Mouse (Mus musculus): ENCODE results near the gene Ranbp10. TPM values are rescaled to one million over a fixed set of nuclear protein-coding genes. Genes with fewer than 3 reads are reported as not detected.

Gene Ranbp10
- polyA plus RNA-seq, 1 experiment from 2014 or later, result 13.1 TPM

GRCm38 (mm10) chr8:105811543-105811942 is 15.6 kb downstream of the Ranbp10 start:
- ATAC-seq, result no peak
- Histone ChIP-seq H3K36me3 (ENCODE audit: control insufficient read depth, insufficient read depth) (no peaks in the 10 kb centered on the region; the same call in 1 of the 2 replicates), H3K9me3 (ENCODE audit: control insufficient read depth, low read length) (no peaks in the 10 kb centered on the region), H3K27me3 (replicated peaks; ENCODE audit: control insufficient read depth, insufficient read depth, low read length) (no peaks in the 10 kb centered on the region), H3K4me2 (ENCODE audit: low read length) (no peak overlapping the region), H3K4me1 (replicated peaks; ENCODE audit: control insufficient read depth, insufficient read depth, low read length) (no peaks in the 10 kb centered on the region), H3K9ac (replicated peaks; ENCODE audit: low read depth, low read length) (no peak overlapping the region), H3K27ac (ENCODE audit: low read length) (no peak overlapping the region), H3K4me3 (replicated peaks; ENCODE audit: low read length) (no peak overlapping the region)
- 85% methylated on average over 3 of the region's 3 CpGs for WGBS

- ATAC-seq, result no peak
- Histone ChIP-seq H3K4me1 (replicated peaks; ENCODE audit: control insufficient read depth, insufficient read depth, low read length) (no peaks in the 10 kb centered on the region), H3K27ac (ENCODE audit: low read length) (no peak overlapping the region), H3K4me2 (ENCODE audit: low read length) (no peak overlapping the region), H3K27me3 (replicated peaks; ENCODE audit: control insufficient read depth, insufficient read depth, low read length) (no peaks in the 10 kb centered on the region), H3K9ac (replicated peaks; ENCODE audit: low read depth, low read length) (no peak overlapping the region), H3K36me3 (ENCODE audit: control insufficient read depth, insufficient read depth) (no peaks in the 10 kb centered on the region; the same call in 1 of the 2 replicates), H3K4me3 (replicated peaks; ENCODE audit: low read length) (no peak overlapping the region), H3K9me3 (ENCODE audit: control insufficient read depth, low read length) (no peaks in the 10 kb centered on the region)
- WGBS, result 89% methylated on average over 10 of the region's 10 CpGs
Measured at GRCm38 (mm10) chr8:105811061-105811460, 16.1 kb downstream of the Ranbp10 start.

- Histone ChIP-seq H3K27me3 (replicated peaks; ENCODE audit: control insufficient read depth, insufficient read depth, low read length) (no peaks in the 10 kb centered on the region), H3K4me3 (replicated peaks; ENCODE audit: low read length) (no peak overlapping the region), H3K9me3 (ENCODE audit: control insufficient read depth, low read length) (no peaks in the 10 kb centered on the region), H3K9ac (replicated peaks; ENCODE audit: low read depth, low read length) (no peak overlapping the region), H3K36me3 (ENCODE audit: control insufficient read depth, insufficient read depth) (no peaks in the 10 kb centered on the region; the same call in 1 of the 2 replicates), H3K4me1 (replicated peaks; ENCODE audit: control insufficient read depth, insufficient read depth, low read length) (no peaks in the 10 kb centered on the region), H3K27ac (ENCODE audit: low read length) (no peak overlapping the region), H3K4me2 (ENCODE audit: low read length) (no peak overlapping the region)
- WGBS, result 93% methylated on average over 6 of the region's 6 CpGs
- ATAC-seq, result no peak
Measured at GRCm38 (mm10) chr8:105810245-105810786, 16.8 kb downstream of the Ranbp10 start.

GRCm38 (mm10) chr8:105808480-105808879 is 18.7 kb downstream of the Ranbp10 start:
- ATAC-seq, result no peak
- Histone ChIP-seq H3K36me3 (ENCODE audit: control insufficient read depth, insufficient read depth) (peaks cover 4% of the 10 kb centered on the region), H3K9me3 (ENCODE audit: control insufficient read depth, low read length) (no peaks in the 10 kb centered on the region), H3K9ac (replicated peaks; ENCODE audit: low read depth, low read length) (no peak overlapping the region), H3K4me1 (replicated peaks; ENCODE audit: control insufficient read depth, insufficient read depth, low read length) (no peaks in the 10 kb centered on the region), H3K27me3 (replicated peaks; ENCODE audit: control insufficient read depth, insufficient read depth, low read length) (no peaks in the 10 kb centered on the region), H3K4me3 (replicated peaks; ENCODE audit: low read length) (no peak overlapping the region), H3K4me2 (ENCODE audit: low read length) (no peak overlapping the region), H3K27ac (ENCODE audit: low read length) (no peak overlapping the region)
- 94% methylated on average over 2 of the region's 2 CpGs for WGBS

GRCm38 (mm10) chr8:105807766-105808165 is 19.4 kb downstream of the Ranbp10 start:
- no peak for ATAC-seq
- Histone ChIP-seq H3K9me3 (ENCODE audit: control insufficient read depth, low read length) (no peaks in the 10 kb centered on the region), H3K36me3 (ENCODE audit: control insufficient read depth, insufficient read depth) (peaks cover 4% of the 10 kb centered on the region), H3K9ac (replicated peaks; ENCODE audit: low read depth, low read length) (no peak overlapping the region), H3K27ac (ENCODE audit: low read length) (no peak overlapping the region), H3K4me3 (replicated peaks; ENCODE audit: low read length) (no peak overlapping the region), H3K27me3 (replicated peaks; ENCODE audit: control insufficient read depth, insufficient read depth, low read length) (no peaks in the 10 kb centered on the region), H3K4me1 (replicated peaks; ENCODE audit: control insufficient read depth, insufficient read depth, low read length) (no peaks in the 10 kb centered on the region), H3K4me2 (ENCODE audit: low read length) (no peak overlapping the region)
- 83% methylated on average over 5 of the region's 5 CpGs for WGBS

GRCm38 (mm10) chr8:105805964-105806363 is 21.2 kb downstream of the Ranbp10 start:
- Histone ChIP-seq H3K4me3 (replicated peaks; ENCODE audit: low read length) (no peak overlapping the region), H3K4me1 (replicated peaks; ENCODE audit: control insufficient read depth, insufficient read depth, low read length) (no peaks in the 10 kb centered on the region), H3K9me3 (ENCODE audit: control insufficient read depth, low read length) (no peaks in the 10 kb centered on the region), H3K27me3 (replicated peaks; ENCODE audit: control insufficient read depth, insufficient read depth, low read length) (no peaks in the 10 kb centered on the region), H3K36me3 (ENCODE audit: control insufficient read depth, insufficient read depth) (peaks cover 4% of the 10 kb centered on the region), H3K27ac (ENCODE audit: low read length) (no peak overlapping the region), H3K9ac (replicated peaks; ENCODE audit: low read depth, low read length) (no peak overlapping the region), H3K4me2 (ENCODE audit: low read length) (no peak overlapping the region)
- ATAC-seq, result no peak
- WGBS, result 95% methylated on average over 1 of the region's 1 CpGs

- H3K9me3 ChIP-seq (ENCODE audit: control insufficient read depth, low read length), result no peaks in the 10 kb centered on the region
- H3K36me3 ChIP-seq (ENCODE audit: control insufficient read depth, insufficient read depth), result peaks cover 4% of the 10 kb centered on the region
- H3K9ac ChIP-seq (replicated peaks; ENCODE audit: low read depth, low read length), result no peak overlapping the region
- no peaks in the 10 kb centered on the region for H3K4me1 ChIP-seq (replicated peaks; ENCODE audit: control insufficient read depth, insufficient read depth, low read length)
- ATAC-seq, result no peak
- H3K4me2 ChIP-seq (ENCODE audit: low read length), result no peak overlapping the region
- H3K27ac ChIP-seq (ENCODE audit: low read length), result no peak overlapping the region
- 74% methylated on average over 3 of the region's 3 CpGs for WGBS
- H3K27me3 ChIP-seq (replicated peaks; ENCODE audit: control insufficient read depth, insufficient read depth, low read length), result no peaks in the 10 kb centered on the region
- H3K4me3 ChIP-seq (replicated peaks; ENCODE audit: low read length), result no peak overlapping the region
Measured at GRCm38 (mm10) chr8:105805346-105805745, 21.8 kb downstream of the Ranbp10 start.

GRCm38 (mm10) chr8:105804797-105805196 is 22.4 kb downstream of the Ranbp10 start:
- H3K9ac ChIP-seq (replicated peaks; ENCODE audit: low read depth, low read length), result no peak overlapping the region
- H3K4me2 ChIP-seq (ENCODE audit: low read length), result no peak overlapping the region
- H3K4me1 ChIP-seq (replicated peaks; ENCODE audit: control insufficient read depth, insufficient read depth, low read length), result no peaks in the 10 kb centered on the region
- no peaks in the 10 kb centered on the region for H3K27me3 ChIP-seq (replicated peaks; ENCODE audit: control insufficient read depth, insufficient read depth, low read length)
- H3K27ac ChIP-seq (ENCODE audit: low read length), result no peak overlapping the region
- H3K36me3 ChIP-seq (ENCODE audit: control insufficient read depth, insufficient read depth), result peaks cover 4% of the 10 kb centered on the region
- H3K4me3 ChIP-seq (replicated peaks; ENCODE audit: low read length), result no peak overlapping the region
- WGBS, result 92% methylated on average over 7 of the region's 7 CpGs
- no peak for ATAC-seq
- no peaks in the 10 kb centered on the region for H3K9me3 ChIP-seq (ENCODE audit: control insufficient read depth, low read length)

GRCm38 (mm10) chr8:105801153-105801904 is 25.8 kb downstream of the Ranbp10 start:
- H3K4me2 ChIP-seq (ENCODE audit: low read length), result no peak overlapping the region
- 90% methylated on average over 6 of the region's 6 CpGs for WGBS
- no peak overlapping the region for H3K9ac ChIP-seq (replicated peaks; ENCODE audit: low read depth, low read length)
- peaks cover 5% of the 10 kb centered on the region for H3K4me1 ChIP-seq (replicated peaks; ENCODE audit: control insufficient read depth, insufficient read depth, low read length)
- H3K27ac ChIP-seq (ENCODE audit: low read length), result no peak overlapping the region
- no peaks in the 10 kb centered on the region for H3K27me3 ChIP-seq (replicated peaks; ENCODE audit: control insufficient read depth, insufficient read depth, low read length)
- H3K9me3 ChIP-seq (ENCODE audit: control insufficient read depth, low read length), result no peaks in the 10 kb centered on the region
- H3K36me3 ChIP-seq (ENCODE audit: control insufficient read depth, insufficient read depth), result peaks cover 4% of the 10 kb centered on the region
- H3K4me3 ChIP-seq (replicated peaks; ENCODE audit: low read length), result no peak overlapping the region
- ATAC-seq, result no peak
